Mouse (Mus musculus) intestine, embryonic 15.5 days (tissue): ENCODE data around the gene Thada. TPM values are rescaled to one million over a fixed set of nuclear protein-coding genes. Genes with fewer than 3 reads are reported as not detected.
"Not testable (repeated sequence)": the region's sequence is repeated elsewhere in the genome, so short reads cannot be mapped to it uniquely, and the experiment has no call there.

Source experiments
- ATAC-seq: fragments of 200-750 bp; cut with Nextera tagmentation; 2 replicates; pipeline ENCODE4 v1.8.0; 2017; ENCODE audit warnings: moderate TSS enrichment, moderate library complexity
- H3K27ac ChIP-seq: fragments of 300-500 bp; sonication (generic); 2 replicates; pipeline ENCODE4 v1.5.1; 2015; ENCODE audit warnings: mild to moderate bottlenecking, inconsistent platforms
- H3K27me3 ChIP-seq: fragments of 300-500 bp; sonication (generic); replicated peaks from 2 replicates; pipeline ENCODE4 v1.6.1; 2015; ENCODE audit warnings: inconsistent platforms
- H3K36me3 ChIP-seq: fragments of 300-500 bp; sonication (generic); 2 replicates; pipeline ENCODE4 v1.6.1; 2015; ENCODE audit warnings: inconsistent platforms
- H3K4me1 ChIP-seq: fragments of 300-500 bp; sonication (generic); replicated peaks from 2 replicates; pipeline ENCODE4 v1.6.1; 2015; ENCODE audit warnings: inconsistent platforms
- H3K4me2 ChIP-seq: fragments of 300-500 bp; sonication (generic); replicated peaks from 2 replicates; pipeline ENCODE4 v1.6.1; 2015; ENCODE audit warnings: mild to moderate bottlenecking, inconsistent platforms
- H3K4me3 ChIP-seq: fragments of 300-500 bp; sonication (generic); replicated peaks from 2 replicates; pipeline ENCODE4 v1.5.1; 2015; ENCODE audit warnings: inconsistent platforms
- H3K9ac ChIP-seq: fragments of 300-500 bp; sonication (generic); 2 replicates; pipeline ENCODE4 v1.6.1; 2015; ENCODE audit warnings: inconsistent platforms
- H3K9me3 ChIP-seq: fragments of 300-500 bp; sonication (generic); 2 replicates; pipeline ENCODE4 v1.6.1; 2016; ENCODE audit warnings: inconsistent platforms
- WGBS: fragments of 180-500 bp; shearing (Covaris S2); methylation state at CpG from one replicate; pipeline ENCODE4 v1.1.7; 2015; 5-methylcytosine and 5-hydroxymethylcytosine counted together
- polyA plus RNA-seq: library from polyadenylated mRNA; unstranded; fragments of >200 nt; fragmentation: Nextera tagmentation; extraction: Ambion mirVana; gene quantifications from 2 replicates; pipeline ENCODE4 v1.2.1, GENCODE M21; 2015

Gene Thada
- polyA plus RNA-seq, 1 experiment from 2014 or later = 6.3 TPM

DNA sequence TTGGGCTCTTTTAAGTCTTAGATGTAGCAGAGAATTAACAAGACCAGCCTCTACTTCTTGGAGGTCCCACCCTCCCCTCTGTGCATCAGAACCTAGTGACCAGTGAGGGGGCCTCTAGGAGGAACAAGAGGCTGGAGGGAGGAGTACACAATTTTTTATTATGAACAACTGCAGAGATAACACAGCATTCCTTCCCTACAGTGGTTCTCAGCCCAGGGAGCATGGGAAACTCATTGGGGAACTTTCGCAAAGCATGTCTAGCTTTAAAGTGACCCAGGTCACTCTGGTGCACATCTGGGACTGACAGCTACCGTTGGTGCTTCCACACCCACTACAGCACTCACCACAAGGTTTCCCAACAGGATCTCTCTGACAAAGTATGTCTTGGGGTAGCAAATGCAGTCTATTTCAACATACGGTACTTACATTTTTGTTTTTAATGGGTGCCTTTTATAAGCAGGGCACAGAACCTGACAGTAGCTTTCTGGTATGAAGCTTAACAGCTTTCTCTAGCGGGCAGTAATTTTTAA lies 230.5 kb downstream of the Thada start:
- WGBS = 80% methylated on average over 4 of the region's 4 CpGs
- Histone ChIP-seq H3K9me3 (no peaks in the 10 kb centered on the region), H3K4me3 (no peak overlapping the region), H3K27ac (no peak overlapping the region), H3K4me2 (no peak overlapping the region), H3K9ac (no peak overlapping the region), H3K4me1 (0 out of 2 replicates have a peak, but pooled peaks cover 2% of the 10 kb centered on the region), H3K27me3 (no peaks in the 10 kb centered on the region), H3K36me3 (no peaks in the 10 kb centered on the region)
- no peak for ATAC-seq

DNA sequence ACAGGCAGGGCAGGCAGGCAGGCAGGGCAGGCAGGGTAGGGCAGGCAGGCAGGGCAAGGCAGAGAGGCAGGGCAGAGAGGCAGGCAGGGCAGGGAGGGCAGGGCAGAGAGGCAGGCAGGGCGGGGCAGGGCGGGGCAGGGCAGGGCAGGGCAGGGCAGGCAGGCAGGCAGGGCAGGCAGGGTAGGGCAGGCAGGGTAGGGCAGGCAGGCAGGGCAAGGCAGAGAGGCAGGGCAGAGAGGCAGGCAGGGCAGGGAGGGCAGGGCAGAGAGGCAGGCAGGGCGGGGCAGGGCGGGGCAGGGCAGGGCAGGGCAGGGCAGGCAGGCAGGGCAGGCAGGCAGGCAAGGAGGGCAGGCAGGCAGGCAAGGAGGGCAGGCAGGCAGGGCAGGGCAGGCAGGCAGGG lies 231.2 kb downstream of the Thada start:
- H3K4me2 ChIP-seq, H3K4me3 ChIP-seq, H3K27me3 ChIP-seq, H3K4me1 ChIP-seq, H3K36me3 ChIP-seq, H3K27ac ChIP-seq, H3K9ac ChIP-seq, H3K9me3 ChIP-seq: not testable (repeated sequence)
- no CpG with 5 or more reads among the region's 4 CpGs for WGBS
- ATAC-seq = peak; percentile 36; the same call in 1 of the 2 replicates

DNA sequence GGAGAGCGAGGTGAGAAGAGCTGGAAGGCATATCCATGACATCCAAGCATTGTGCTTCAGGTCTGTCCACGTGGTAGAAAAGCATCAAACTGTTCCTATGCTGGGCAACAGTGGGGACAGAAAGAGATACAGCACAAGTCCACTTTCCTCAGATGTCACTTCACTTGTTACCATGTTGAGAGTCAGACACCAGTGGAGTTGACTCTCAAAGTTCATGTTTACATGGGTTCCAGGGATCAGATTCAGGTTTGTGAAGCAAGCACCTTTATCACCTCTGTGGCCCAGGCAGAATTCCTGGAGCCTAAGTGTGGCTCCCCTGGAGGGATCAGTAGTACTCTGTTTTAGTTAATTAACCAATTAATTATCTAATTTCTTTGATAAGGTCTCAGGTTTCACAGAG lies 232.2 kb downstream of the Thada start:
- Histone ChIP-seq H3K4me2 (no peak overlapping the region), H3K4me1 (no peaks in the 10 kb centered on the region), H3K36me3 (peaks cover 3% of the 10 kb centered on the region; the same call in 1 of the 2 replicates), H3K9me3 (no peaks in the 10 kb centered on the region), H3K9ac (no peak overlapping the region), H3K27me3 (no peaks in the 10 kb centered on the region), H3K27ac (no peak overlapping the region), H3K4me3 (no peak overlapping the region)
- no peak for ATAC-seq
- 88% methylated on average over 2 of the region's 2 CpGs for WGBS

DNA sequence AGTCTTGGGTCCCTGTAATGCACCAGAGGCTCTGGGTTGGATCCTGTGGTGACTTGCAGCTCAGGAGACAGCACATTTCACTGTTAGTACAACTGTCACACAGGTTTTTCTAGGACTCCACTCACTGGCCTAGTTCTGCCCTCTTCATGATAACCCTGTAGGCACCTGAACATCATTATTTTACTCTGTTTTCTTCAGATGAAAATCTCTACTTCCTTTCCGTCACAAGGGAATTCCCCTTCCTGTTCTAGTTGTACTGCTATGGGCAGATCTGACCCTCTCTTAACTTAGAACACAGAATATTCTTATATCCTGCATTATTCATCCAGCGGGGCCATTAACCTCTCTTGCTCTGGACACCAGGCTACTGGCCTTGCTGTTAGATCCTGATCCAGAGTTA lies 234.6 kb downstream of the Thada start:
- ATAC-seq = no peak
- Histone ChIP-seq H3K4me1 (no peaks in the 10 kb centered on the region; the same call in 1 of the 2 replicates), H3K4me2 (no peak overlapping the region), H3K27me3 (no peaks in the 10 kb centered on the region), H3K9ac (no peak overlapping the region), H3K9me3 (no peaks in the 10 kb centered on the region), H3K4me3 (no peak overlapping the region), H3K36me3 (peaks cover 3% of the 10 kb centered on the region; the same call in 1 of the 2 replicates), H3K27ac (no peak overlapping the region)
- 81% methylated on average over 2 of the region's 2 CpGs for whole genome bisulfite sequencing

DNA sequence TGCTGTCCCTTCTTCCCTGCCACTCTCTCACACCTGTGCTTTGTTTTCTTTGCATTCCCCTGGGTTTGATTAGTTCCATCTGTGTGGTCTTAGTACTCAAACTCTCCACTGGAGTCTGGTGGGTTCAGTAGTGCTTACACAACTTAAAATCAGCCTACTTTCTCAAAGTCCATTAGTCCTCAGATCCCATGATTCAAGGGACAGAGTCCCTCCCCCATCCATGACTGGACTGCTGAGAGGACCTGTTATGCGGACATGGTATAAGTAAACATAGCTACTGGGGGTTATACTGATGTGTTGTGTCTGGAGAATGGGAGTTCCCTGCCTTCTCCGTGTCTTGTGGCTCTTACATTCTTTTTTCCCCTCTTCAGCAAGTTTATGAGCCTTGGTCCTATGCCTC lies 237.8 kb downstream of the Thada start:
- no peaks in the 10 kb centered on the region for H3K9me3 ChIP-seq
- no peak overlapping the region for H3K27ac ChIP-seq
- H3K36me3 ChIP-seq = peaks cover 10% of the 10 kb centered on the region; the same call in 1 of the 2 replicates
- no peak overlapping the region for H3K9ac ChIP-seq
- no peaks in the 10 kb centered on the region; the same call in 1 of the 2 replicates for H3K4me1 ChIP-seq
- H3K4me3 ChIP-seq = no peak overlapping the region
- H3K4me2 ChIP-seq = no peak overlapping the region
- WGBS = 57% methylated on average over 2 of the region's 2 CpGs
- ATAC-seq = no peak
- H3K27me3 ChIP-seq = no peaks in the 10 kb centered on the region

DNA sequence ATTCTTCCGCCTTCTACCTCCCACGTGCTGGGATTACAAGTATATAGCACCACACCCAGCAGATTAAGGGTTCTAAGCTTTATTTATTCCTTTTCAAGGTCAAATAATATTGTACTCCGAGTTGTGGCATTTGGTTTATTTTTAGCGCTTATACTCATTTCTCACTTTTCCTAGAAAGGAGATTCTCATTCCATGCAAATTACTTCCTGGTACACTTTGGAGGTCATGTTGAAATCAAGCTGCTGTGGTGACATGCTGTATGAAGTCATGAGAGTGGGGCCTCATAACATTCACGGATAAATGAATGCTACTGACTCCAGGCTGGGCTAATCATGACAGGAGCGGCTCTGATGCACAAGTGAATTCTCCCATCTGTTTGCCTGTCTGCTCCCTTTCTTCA lies 239.3 kb downstream of the Thada start:
- H3K4me2 ChIP-seq = no peak overlapping the region
- H3K27me3 ChIP-seq = no peaks in the 10 kb centered on the region
- H3K4me1 ChIP-seq = no peaks in the 10 kb centered on the region; the same call in 1 of the 2 replicates
- WGBS = 54% methylated on average over 6 of the region's 6 CpGs
- no peak overlapping the region for H3K4me3 ChIP-seq
- peak; percentile 47; the same call in 1 of the 2 replicates for ATAC-seq
- H3K9ac ChIP-seq = no peak overlapping the region
- H3K36me3 ChIP-seq = peaks cover 10% of the 10 kb centered on the region; the same call in 1 of the 2 replicates
- no peaks in the 10 kb centered on the region for H3K9me3 ChIP-seq
- no peak overlapping the region for H3K27ac ChIP-seq

DNA sequence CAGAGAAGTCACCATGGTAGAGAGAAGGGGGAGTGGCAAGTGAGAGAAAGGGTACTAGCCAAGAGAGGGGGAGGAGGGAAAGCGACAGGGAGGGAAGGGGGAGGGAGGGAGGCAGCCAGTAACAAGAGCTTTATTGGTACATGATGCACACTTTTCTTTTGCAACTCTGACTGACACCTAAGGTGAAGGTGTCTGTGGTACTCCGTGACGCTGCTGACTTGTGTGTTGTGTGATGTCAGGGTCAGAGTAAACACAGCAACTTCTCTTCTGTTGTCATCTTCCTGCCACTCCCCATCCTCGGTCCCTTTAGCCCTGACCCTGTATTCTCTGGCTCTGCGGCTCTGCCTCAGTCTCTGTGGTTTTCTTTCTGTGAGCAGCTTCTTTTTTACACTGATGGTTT lies 239.8 kb downstream of the Thada start:
- Histone ChIP-seq H3K9me3 (no peaks in the 10 kb centered on the region), H3K27ac (no peak overlapping the region), H3K4me2 (no peak overlapping the region), H3K27me3 (no peaks in the 10 kb centered on the region), H3K4me3 (no peak overlapping the region), H3K36me3 (peaks cover 13% of the 10 kb centered on the region), H3K9ac (no peak overlapping the region), H3K4me1 (no peaks in the 10 kb centered on the region; the same call in 1 of the 2 replicates)
- 58% methylated on average over 5 of the region's 5 CpGs for WGBS
- ATAC-seq = no peak

DNA sequence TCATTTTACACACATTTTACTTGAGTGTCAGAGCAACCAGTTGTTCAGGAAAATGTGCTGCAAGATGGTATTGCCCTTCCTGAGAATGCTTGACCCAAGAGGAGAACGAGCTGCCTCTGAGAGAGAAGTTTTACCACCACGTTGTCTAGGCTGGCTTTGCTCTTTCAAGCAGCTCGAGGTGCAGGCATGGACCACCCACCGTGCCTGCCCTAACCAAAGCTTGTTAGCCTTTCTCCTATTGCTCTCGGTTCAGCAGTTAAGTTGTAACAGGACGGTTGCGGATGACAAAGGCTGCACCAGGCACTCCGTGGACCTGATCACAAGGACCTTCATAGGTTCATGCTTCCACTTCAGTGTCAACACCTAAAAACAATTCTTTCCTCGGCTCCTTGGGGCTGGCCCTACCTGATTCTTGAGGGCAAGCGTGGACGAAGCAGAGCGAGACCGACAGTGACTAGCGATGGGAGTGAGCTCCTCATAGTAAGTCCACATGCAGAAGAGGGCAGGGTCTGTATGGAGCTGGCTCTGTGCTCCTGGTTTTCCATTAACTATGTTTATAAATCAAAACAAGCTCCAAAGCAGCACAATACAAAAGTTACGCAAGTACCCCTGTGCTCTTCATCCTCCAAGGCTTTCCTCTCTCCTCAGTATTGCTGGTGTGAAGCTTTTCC lies 241.7 kb downstream of the Thada start:
- ATAC-seq = no peak; the same call in 1 of the 2 replicates
- no peak overlapping the region for H3K4me3 ChIP-seq
- no peaks in the 10 kb centered on the region for H3K9me3 ChIP-seq
- 61% methylated on average over 15 of the region's 15 CpGs for WGBS
- H3K36me3 ChIP-seq = peaks cover 18% of the 10 kb centered on the region
- H3K4me2 ChIP-seq = no peak overlapping the region
- H3K4me1 ChIP-seq = no peaks in the 10 kb centered on the region; the same call in 1 of the 2 replicates
- no peak overlapping the region for H3K9ac ChIP-seq
- H3K27me3 ChIP-seq = no peaks in the 10 kb centered on the region
- no peak overlapping the region for H3K27ac ChIP-seq

DNA sequence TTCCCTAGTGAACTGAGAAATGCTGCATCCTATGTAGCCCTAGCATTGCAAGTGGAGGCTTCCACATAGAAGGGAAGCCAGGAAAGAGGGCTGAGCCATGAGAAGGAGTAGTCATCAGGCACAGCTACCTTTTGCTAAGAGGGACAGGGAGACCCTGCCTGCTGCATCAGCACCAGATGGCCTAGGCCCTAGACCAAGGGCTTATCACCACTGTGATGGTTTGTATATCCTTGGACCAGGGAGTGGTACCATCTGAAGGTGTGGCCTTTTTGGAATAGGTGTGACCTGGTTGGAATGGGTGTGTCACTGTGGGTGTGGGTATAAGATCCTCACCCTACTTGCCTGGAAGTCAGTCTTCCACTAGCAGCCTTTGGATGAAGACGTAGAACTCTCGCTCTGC lies 247.2 kb downstream of the Thada start:
- H3K27me3 ChIP-seq, H3K4me1 ChIP-seq, H3K4me3 ChIP-seq, H3K9me3 ChIP-seq, H3K4me2 ChIP-seq, ATAC-seq, H3K27ac ChIP-seq, H3K9ac ChIP-seq: not testable (repeated sequence)
- 95% methylated on average over 2 of the region's 2 CpGs for WGBS
- H3K36me3 ChIP-seq = peaks cover 12% of the 10 kb centered on the region

DNA sequence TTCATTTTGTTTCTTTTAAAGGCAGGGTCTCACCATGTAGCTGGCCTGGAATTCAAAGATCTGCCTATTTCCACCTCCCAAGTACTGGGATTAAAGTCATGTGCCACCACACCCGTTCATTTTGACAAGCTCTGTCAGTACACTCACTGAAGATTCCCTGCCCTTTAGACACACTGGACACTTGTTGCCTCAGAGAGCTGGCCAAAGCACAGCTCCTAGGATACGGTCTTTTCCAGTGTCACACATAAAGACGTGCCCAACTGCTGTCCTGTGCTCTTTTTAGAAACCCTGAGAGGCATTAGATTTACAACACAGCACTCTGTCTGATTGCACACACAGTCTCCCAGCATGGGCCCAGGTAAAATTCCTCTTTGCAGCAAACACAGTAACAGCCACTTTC lies 248.3 kb downstream of the Thada start:
- WGBS = 80% methylated on average over 3 of the region's 3 CpGs
- no peak overlapping the region for H3K27ac ChIP-seq
- H3K4me2 ChIP-seq = no peak overlapping the region
- H3K9me3 ChIP-seq = no peaks in the 10 kb centered on the region
- H3K4me3 ChIP-seq = no peak overlapping the region
- H3K4me1 ChIP-seq = 0 out of 2 replicates have a peak, but pooled peaks cover 2% of the 10 kb centered on the region
- H3K9ac ChIP-seq = no peak overlapping the region
- H3K27me3 ChIP-seq = no peaks in the 10 kb centered on the region
- H3K36me3 ChIP-seq = peaks cover 12% of the 10 kb centered on the region
- ATAC-seq = no peak

DNA sequence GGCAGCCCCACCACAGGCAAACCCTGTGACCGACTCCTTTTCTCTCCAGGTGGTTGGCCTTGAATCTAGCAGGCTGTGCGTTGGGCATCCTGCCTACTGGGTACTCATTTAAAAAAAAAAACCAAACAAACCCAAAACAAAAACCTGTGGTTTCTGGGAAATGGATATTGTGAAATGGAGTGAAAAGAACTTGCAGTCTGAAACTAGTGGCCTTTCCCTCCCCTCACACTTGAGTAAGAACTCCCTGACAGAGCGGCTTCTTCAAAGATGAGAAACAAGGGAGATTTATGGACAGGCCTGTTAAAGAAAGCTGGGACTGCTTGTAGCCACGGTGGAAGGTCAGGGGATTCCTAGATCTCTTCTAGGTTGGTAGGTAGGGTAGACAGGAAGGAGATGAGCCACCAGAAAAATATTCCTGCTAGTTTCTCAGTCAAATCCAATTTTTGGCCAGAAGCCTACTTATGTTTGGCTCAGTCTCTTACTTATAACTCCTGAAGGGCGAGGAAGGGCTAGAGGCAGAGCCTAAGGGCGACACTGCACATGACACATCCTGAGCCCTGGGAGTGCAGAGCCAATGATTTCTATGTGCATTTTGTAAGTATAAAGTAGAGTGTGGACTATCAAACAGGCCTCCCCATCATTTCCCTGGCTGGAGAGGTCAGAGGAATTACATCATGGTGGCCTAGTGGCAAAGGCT lies 250.6 kb downstream of the Thada start:
- no peak for ATAC-seq
- 0 out of 2 replicates have a peak, but pooled peaks cover 2% of the 10 kb centered on the region for H3K4me1 ChIP-seq
- no peaks in the 10 kb centered on the region for H3K9me3 ChIP-seq
- H3K9ac ChIP-seq = no peak overlapping the region
- no peaks in the 10 kb centered on the region for H3K27me3 ChIP-seq
- peaks cover 12% of the 10 kb centered on the region; the same call in 1 of the 2 replicates for H3K36me3 ChIP-seq
- H3K27ac ChIP-seq = no peak overlapping the region
- H3K4me2 ChIP-seq = no peak overlapping the region
- 68% methylated on average over 6 of the region's 6 CpGs for WGBS
- H3K4me3 ChIP-seq = no peak overlapping the region

DNA sequence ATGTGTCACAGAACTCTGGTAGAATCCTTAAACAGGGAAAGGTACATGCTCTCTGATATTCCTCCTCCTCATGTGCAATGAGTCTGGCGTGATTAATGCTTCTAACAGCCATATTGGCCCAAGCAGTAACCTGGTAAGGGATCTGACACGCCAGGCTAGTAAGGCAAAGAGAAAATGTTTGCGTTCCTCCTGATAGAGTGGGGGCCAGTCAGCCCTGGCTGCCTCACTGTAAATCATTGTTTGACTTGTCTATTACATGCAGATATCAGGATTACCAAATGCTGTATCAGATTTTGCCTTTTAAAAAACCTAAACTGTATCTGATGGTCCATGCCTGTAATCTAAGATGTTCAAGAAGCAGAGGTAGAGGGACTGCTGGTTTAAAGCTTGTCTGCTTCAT lies 252.5 kb downstream of the Thada start:
- WGBS = 63% methylated on average over 3 of the region's 3 CpGs
- no peak for ATAC-seq

More for the DNA sequence above, 252.5 kb downstream of the Thada start:
- Histone ChIP-seq H3K4me2 (no peak overlapping the region), H3K4me1 (0 out of 2 replicates have a peak, but pooled peaks cover 2% of the 10 kb centered on the region), H3K4me3 (no peak overlapping the region), H3K9me3 (no peaks in the 10 kb centered on the region), H3K27ac (no peak overlapping the region), H3K36me3 (0 out of 2 replicates have a peak, but pooled peaks cover 4% of the 10 kb centered on the region), H3K9ac (no peak overlapping the region), H3K27me3 (no peaks in the 10 kb centered on the region)
